In genomic region chr11:33931836-33932385, GRCm38 (mm10) we compare ENCODE assay signal across 8 mouse cellular contexts. TPM values are rescaled to one million over a fixed set of nuclear protein-coding genes. Genes with fewer than 3 reads are reported as not detected.
A peak's percentile ranks its signal among the peaks of the same experiment; 100 is the strongest.
DNase-seq lines count a peak whose midpoint lies in the region; ATAC-seq lines count a peak whose summit lies in the region.

No protein-coding gene starts in this region.

- 0 out of 2 replicates have a peak overlapping the region, but pooled peaks have one; percentile 1 for H3K4me2 ChIP-seq in midbrain, embryonic 12.5 days (replicated peaks)
- H3K4me2 ChIP-seq in midbrain, embryonic 13.5 days (replicated peaks), result no peak overlapping the region
- no peak overlapping the region for H3K4me2 ChIP-seq in embryonic facial prominence, embryonic 11.5 days (ENCODE audit: low read depth, low read length)
- peak overlapping the region; percentile 17 for H3K4me2 ChIP-seq in limb, embryonic 12.5 days
- H3K4me2 ChIP-seq in neural tube, embryonic 12.5 days (replicated peaks), result peak overlapping the region; percentile 30

- no peaks in the 10 kb centered on the region for H3K36me3 ChIP-seq in midbrain, embryonic 12.5 days
- H3K36me3 ChIP-seq in midbrain, embryonic 13.5 days, result no peaks in the 10 kb centered on the region
- H3K36me3 ChIP-seq in embryonic facial prominence, embryonic 11.5 days (replicated peaks; ENCODE audit: control insufficient read depth, insufficient read depth, low read depth, low read length), result no peaks in the 10 kb centered on the region
- no peaks in the 10 kb centered on the region for H3K36me3 ChIP-seq in limb, embryonic 12.5 days
- no peaks in the 10 kb centered on the region for H3K36me3 ChIP-seq in neural tube, embryonic 12.5 days

- H3K27ac ChIP-seq in midbrain, embryonic 12.5 days (replicated peaks), result no peak overlapping the region
- H3K27ac ChIP-seq in midbrain, embryonic 13.5 days, result no peak overlapping the region
- no peak overlapping the region for H3K27ac ChIP-seq in embryonic facial prominence, embryonic 11.5 days (replicated peaks; ENCODE audit: low read depth, low read length)
- H3K27ac ChIP-seq in limb, embryonic 12.5 days, result no peak overlapping the region
- no peak overlapping the region for H3K27ac ChIP-seq in neural tube, embryonic 12.5 days

- H3K27me3 ChIP-seq in midbrain, embryonic 12.5 days, result 0 out of 2 replicates have a peak, but pooled peaks cover 6% of the 10 kb centered on the region
- no peaks in the 10 kb centered on the region for H3K27me3 ChIP-seq in midbrain, embryonic 13.5 days
- no peaks in the 10 kb centered on the region for H3K27me3 ChIP-seq in embryonic facial prominence, embryonic 11.5 days (ENCODE audit: control insufficient read depth, insufficient read depth, low read length)
- H3K27me3 ChIP-seq in limb, embryonic 12.5 days, result peaks cover 10% of the 10 kb centered on the region; the same call in 1 of the 2 replicates
- 0 out of 2 replicates have a peak, but pooled peaks cover under 1% of the 10 kb centered on the region for H3K27me3 ChIP-seq in neural tube, embryonic 12.5 days (replicated peaks)

- H3K9ac ChIP-seq in midbrain, embryonic 12.5 days (replicated peaks), result no peak overlapping the region
- H3K9ac ChIP-seq in midbrain, embryonic 13.5 days (replicated peaks), result no peak overlapping the region
- H3K9ac ChIP-seq in embryonic facial prominence, embryonic 11.5 days (replicated peaks; ENCODE audit: low read length), result no peak overlapping the region
- no peak overlapping the region for H3K9ac ChIP-seq in limb, embryonic 12.5 days (replicated peaks)
- H3K9ac ChIP-seq in neural tube, embryonic 12.5 days, result no peak overlapping the region

- no peak for ATAC-seq in midbrain, embryonic 12.5 days (ENCODE audit: low FRiP score, low read depth)
- no peak for ATAC-seq in midbrain, embryonic 13.5 days
- no peak for ATAC-seq in embryonic facial prominence, embryonic 11.5 days (replicated peaks; ENCODE audit: insufficient number of reproducible peaks, low FRiP score, low TSS enrichment, low read depth)
- ATAC-seq in limb, embryonic 12.5 days (ENCODE audit: insufficient number of reproducible peaks, insufficient read depth, low FRiP score, low TSS enrichment, low read depth), result no peak
- ATAC-seq in neural tube, embryonic 12.5 days (ENCODE audit: low FRiP score, low read depth), result 0 out of 2 replicates have a peak, but pooled peaks have one; percentile 22
- no peak; the same call in 1 of the 2 replicates for ATAC-seq in megakaryocyte-erythroid progenitor cell, adult 5-6 weeks (replicated peaks; ENCODE audit: low FRiP score, low TSS enrichment, poor library complexity, severe bottlenecking)

- H3K4me1 ChIP-seq in midbrain, embryonic 12.5 days, result no peaks in the 10 kb centered on the region
- H3K4me1 ChIP-seq in midbrain, embryonic 13.5 days (replicated peaks), result peaks cover 18% of the 10 kb centered on the region
- H3K4me1 ChIP-seq in embryonic facial prominence, embryonic 11.5 days (ENCODE audit: control insufficient read depth, insufficient read depth, low read length), result no peaks in the 10 kb centered on the region
- peaks cover 40% of the 10 kb centered on the region for H3K4me1 ChIP-seq in limb, embryonic 12.5 days (replicated peaks)
- 0 out of 2 replicates have a peak, but pooled peaks cover 3% of the 10 kb centered on the region for H3K4me1 ChIP-seq in neural tube, embryonic 12.5 days

- H3K9me3 ChIP-seq in midbrain, embryonic 12.5 days, result no peaks in the 10 kb centered on the region
- no peaks in the 10 kb centered on the region for H3K9me3 ChIP-seq in midbrain, embryonic 13.5 days
- no peaks in the 10 kb centered on the region for H3K9me3 ChIP-seq in embryonic facial prominence, embryonic 11.5 days (replicated peaks; ENCODE audit: control insufficient read depth, low read length)
- no peaks in the 10 kb centered on the region for H3K9me3 ChIP-seq in limb, embryonic 12.5 days
- no peaks in the 10 kb centered on the region for H3K9me3 ChIP-seq in neural tube, embryonic 12.5 days

- WGBS in midbrain, embryonic 12.5 days, result 11% methylated on average over 9 of the region's 10 CpGs
- 9% methylated on average over 9 of the region's 10 CpGs for WGBS in midbrain, embryonic 13.5 days
- 16% methylated on average over 7 of the region's 10 CpGs for WGBS in embryonic facial prominence, embryonic 11.5 days
- WGBS in limb, embryonic 12.5 days, result 4% methylated on average over 10 of the region's 10 CpGs
- 10% methylated on average over 10 of the region's 10 CpGs for WGBS in neural tube, embryonic 12.5 days

- no peak overlapping the region for H3K4me3 ChIP-seq in midbrain, embryonic 12.5 days
- no peak overlapping the region for H3K4me3 ChIP-seq in midbrain, embryonic 13.5 days (replicated peaks)
- no peak overlapping the region for H3K4me3 ChIP-seq in embryonic facial prominence, embryonic 11.5 days (ENCODE audit: low read depth, low read length)
- no peak overlapping the region for H3K4me3 ChIP-seq in limb, embryonic 12.5 days (replicated peaks)
- no peak overlapping the region for H3K4me3 ChIP-seq in neural tube, embryonic 12.5 days

- DNase-seq in embryonic facial prominence, embryonic 11.5 days (ENCODE audit: low spot score), result peak; percentile 65
- no peak for DNase-seq in ovary, postnatal 14 days (ENCODE audit: low spot score)
- no peak for DNase-seq in frontal cortex, postnatal 36 days (ENCODE audit: low spot score in 2 of 2)

RNA-seq across cellular contexts. Expression of gene Kcnmb1, which starts 30.9 kb away (rescaled TPM):
- 0.05 TPM in 1 of 2 replicates, not detected in the other for polyA plus RNA-seq in midbrain, embryonic 12.5 days (2016; fragmentation: Nextera tagmentation; extraction: Ambion mirVana)
- polyA plus RNA-seq in midbrain, embryonic 13.5 days (2015; fragmentation: Nextera tagmentation; extraction: Ambion mirVana), result 0.19 TPM in 2 replicates
- 0.10 and 0.22 TPM in 2 replicates for polyA plus RNA-seq in embryonic facial prominence, embryonic 11.5 days (2014; fragmentation: Nextera tagmentation; extraction: Ambion mirVana)
- 0.13 and 0.15 TPM in 2 replicates for polyA plus RNA-seq in limb, embryonic 12.5 days (2016; fragmentation: Nextera tagmentation; extraction: Ambion mirVana)
- polyA plus RNA-seq in neural tube, embryonic 12.5 days (2016; fragmentation: Nextera tagmentation; extraction: Ambion mirVana), result 0.32 and 0.34 TPM in 2 replicates
- total RNA-seq in megakaryocyte-erythroid progenitor cell, adult 5-6 weeks (2014; fragmentation: Nextera tagmentation), result not detected in 2 replicates
- total RNA-seq in megakaryocyte-erythroid progenitor cell, adult 5-6 weeks (2017), result not detected in 2 replicates

Comparison
In these comparisons a context has a peak if more than half of its experiments do, and no peak if none do; other contexts are left out.
1. H3K4me2 ChIP-seq: peak in midbrain, embryonic 12.5 days (single experiment), limb, embryonic 12.5 days (single experiment) and neural tube, embryonic 12.5 days (single experiment); none in midbrain, embryonic 13.5 days (single experiment) and embryonic facial prominence, embryonic 11.5 days (single experiment).